Mouse (Mus musculus) lung, adult 2 months (tissue): ENCODE measurements at regions not wholly inside any gene's neighbourhood (a gene's known extent, or its start where the extent isn't known, plus 50 kb on each side); places are given as distances from the start of the nearest gene placed in this dataset.

Experiments
- DNase-seq: peaks from one replicate; pipeline ENCODE4 v3.0.0; 2022
- H3K4me1 ChIP-seq: fragments of 200-500 bp; 2 replicates; pipeline ENCODE4 v1.6.1; 2011; ENCODE audit warnings: low read length; ENCODE audit not compliant: control insufficient read depth, insufficient read depth
- H3K4me3 ChIP-seq: fragments of 200-500 bp; replicated peaks from 2 replicates; pipeline ENCODE3; 2011; ENCODE audit warnings: low read depth, mild to moderate bottlenecking, control low read depth, low read length; ENCODE audit errors: extremely low read depth
- CTCF ChIP-seq: fragments of 200-500 bp; IDR thresholded peaks from 2 replicates; pipeline ENCODE4 v1.5.1; 2011; ENCODE audit warnings: mild to moderate bottlenecking, low read length, control low read depth; ENCODE audit not compliant: insufficient read depth
- POLR2A ChIP-seq: fragments of 200-500 bp; IDR thresholded peaks from 2 replicates; pipeline ENCODE4 v1.6.1; 2011; ENCODE audit warnings: low read depth, mild to moderate bottlenecking, control low read depth, low read length, borderline replicate concordance; ENCODE audit errors: extremely low read depth
- WGBS: fragments of 180-500 bp; shearing (Covaris S2); methylation state at CpG from one replicate; pipeline ENCODE4 v1.1.7; 2018; 5-methylcytosine and 5-hydroxymethylcytosine counted together

- Histone ChIP-seq H3K4me1 (no peaks in the 10 kb centered on the region), H3K4me3 (no peak overlapping the region)
- WGBS = 52% methylated on average over 5 of the region's 5 CpGs
- no peak for TF ChIP-seq CTCF
- TF ChIP-seq POLR2A = no peak
- DNase-seq = no peak
Measured at GRCm38 (mm10) chr8:103808171-103808570, 293.3 kb upstream of the Cdh5 start.

DNA sequence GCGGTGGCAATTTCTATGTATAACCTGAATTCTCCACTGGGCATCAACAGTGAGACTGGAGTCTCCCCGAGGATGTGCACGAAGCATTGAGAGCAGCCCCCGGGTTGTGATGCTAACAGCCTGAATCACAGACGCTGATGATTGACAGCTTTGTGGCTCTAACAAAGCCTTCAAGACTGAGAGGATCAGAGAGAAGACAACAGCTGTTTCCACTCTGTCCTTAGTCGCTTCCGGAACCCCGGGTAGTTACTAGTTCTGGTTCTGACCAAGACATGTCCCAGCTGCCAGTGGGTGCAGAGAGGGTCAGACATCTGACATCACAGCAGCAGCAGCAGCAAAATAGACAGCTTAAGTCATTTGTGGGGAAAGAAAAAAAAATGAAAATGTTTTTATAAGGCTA lies 292.8 kb upstream of the Cdh5 start:
- Histone ChIP-seq H3K4me3 (no peak overlapping the region), H3K4me1 (no peaks in the 10 kb centered on the region)
- peak; percentile 18 for DNase-seq
- WGBS = 49% methylated on average over 8 of the region's 8 CpGs
- no peak for TF ChIP-seq CTCF
- no peak for TF ChIP-seq POLR2A

DNA sequence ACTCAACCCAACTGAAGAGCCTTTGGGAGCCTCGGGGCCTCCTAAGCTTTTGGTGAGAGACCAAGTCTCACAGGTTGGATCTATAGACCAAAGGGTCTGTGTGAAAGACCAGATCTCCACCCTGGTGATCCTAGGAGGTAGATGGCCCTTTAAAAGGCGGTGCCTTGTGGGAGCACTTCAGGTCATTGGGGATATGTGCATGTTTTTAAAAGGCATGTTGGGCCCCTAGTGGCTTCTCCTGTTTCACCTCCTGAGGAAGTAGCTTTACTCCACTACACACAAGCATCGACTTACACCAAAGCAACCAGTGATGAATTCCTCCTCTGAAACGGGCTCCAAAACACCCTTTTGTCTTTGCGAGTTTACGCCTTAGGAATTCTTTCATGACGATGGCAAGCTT lies 292.3 kb upstream of the Cdh5 start:
- TF ChIP-seq CTCF = no peak
- TF ChIP-seq POLR2A = no peak
- WGBS = 59% methylated on average over 7 of the region's 7 CpGs
- no peak for DNase-seq

DNA sequence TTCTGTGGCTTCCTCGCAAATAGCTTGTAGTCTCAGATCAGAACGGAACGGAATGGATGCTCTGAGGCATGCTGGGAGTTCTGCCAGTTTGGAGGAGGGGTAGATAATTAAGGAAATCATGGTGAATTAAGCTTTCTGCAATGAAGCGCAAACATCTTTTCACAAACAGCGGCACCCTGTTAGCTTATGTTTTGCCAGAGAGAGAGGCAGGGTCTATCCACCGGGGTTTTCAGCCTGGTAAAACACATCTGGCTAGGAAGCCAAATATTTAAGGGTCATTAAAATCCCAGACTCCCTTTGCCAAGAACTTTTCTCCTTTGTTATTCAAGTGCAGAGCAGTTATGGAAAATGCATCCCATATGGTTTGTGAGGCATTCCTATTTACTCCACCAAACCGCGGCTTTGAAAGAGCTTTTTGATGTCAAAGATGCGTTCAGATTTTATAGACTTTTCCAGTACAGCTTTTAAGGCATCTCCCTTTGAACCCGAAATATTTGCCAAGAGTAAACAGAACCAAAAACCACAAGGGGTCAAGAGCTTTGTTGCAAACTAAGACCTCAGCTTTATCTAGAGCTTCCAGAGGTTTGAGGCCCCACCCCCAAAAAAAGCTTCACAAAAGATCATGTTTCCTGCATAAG lies 287.4 kb upstream of the Cdh5 start:
- Histone ChIP-seq H3K4me3 (no peak overlapping the region), H3K4me1 (no peaks in the 10 kb centered on the region; the same call in 1 of the 2 replicates)
- 36% methylated on average over 10 of the region's 10 CpGs for WGBS
- no peak for TF ChIP-seq CTCF
- TF ChIP-seq POLR2A = no peak
- DNase-seq = no peak

More for the DNA sequence above, 292.3 kb upstream of the Cdh5 start:
- no peak overlapping the region for H3K4me3 ChIP-seq
- no peaks in the 10 kb centered on the region; the same call in 1 of the 2 replicates for H3K4me1 ChIP-seq

- Histone ChIP-seq H3K4me1 (no peaks in the 10 kb centered on the region; the same call in 1 of the 2 replicates), H3K4me3 (no peak overlapping the region)
- 55% methylated on average over 15 of the region's 15 CpGs for WGBS
- no peak for DNase-seq
- TF ChIP-seq POLR2A (no peak), CTCF (no peak)
Measured at GRCm38 (mm10) chr8:103816101-103816894, 285.1 kb upstream of the Cdh5 start.

- H3K4me1 ChIP-seq = no peaks in the 10 kb centered on the region
- 75% methylated on average over 7 of the region's 7 CpGs for WGBS
- DNase-seq = no peak
- no peak overlapping the region for H3K4me3 ChIP-seq
- TF ChIP-seq POLR2A (no peak), CTCF (no peak)
Measured at GRCm38 (mm10) chr8:103823541-103823940, 277.9 kb upstream of the Cdh5 start.

- no peak for TF ChIP-seq CTCF
- no peak for TF ChIP-seq POLR2A
- Histone ChIP-seq H3K4me1 (no peaks in the 10 kb centered on the region), H3K4me3 (no peak overlapping the region)
- 53% methylated on average over 1 of the region's 1 CpGs for WGBS
- no peak for DNase-seq
Measured at GRCm38 (mm10) chr8:103824747-103825146, 276.7 kb upstream of the Cdh5 start.

GRCm38 (mm10) chr8:103825289-103825688 lies 276.1 kb upstream of the Cdh5 start:
- 32% methylated on average over 3 of the region's 3 CpGs for WGBS
- H3K4me3 ChIP-seq = no peak overlapping the region
- H3K4me1 ChIP-seq = no peaks in the 10 kb centered on the region
- DNase-seq = peak; percentile 25
- TF ChIP-seq POLR2A = no peak
- TF ChIP-seq CTCF = no peak

- DNase-seq = no peak
- Histone ChIP-seq H3K4me3 (no peak overlapping the region), H3K4me1 (no peaks in the 10 kb centered on the region)
- 60% methylated on average over 3 of the region's 3 CpGs for WGBS
- TF ChIP-seq POLR2A (no peak), CTCF (no peak)
Measured at GRCm38 (mm10) chr8:103830416-103830815, 271.0 kb upstream of the Cdh5 start.

DNA sequence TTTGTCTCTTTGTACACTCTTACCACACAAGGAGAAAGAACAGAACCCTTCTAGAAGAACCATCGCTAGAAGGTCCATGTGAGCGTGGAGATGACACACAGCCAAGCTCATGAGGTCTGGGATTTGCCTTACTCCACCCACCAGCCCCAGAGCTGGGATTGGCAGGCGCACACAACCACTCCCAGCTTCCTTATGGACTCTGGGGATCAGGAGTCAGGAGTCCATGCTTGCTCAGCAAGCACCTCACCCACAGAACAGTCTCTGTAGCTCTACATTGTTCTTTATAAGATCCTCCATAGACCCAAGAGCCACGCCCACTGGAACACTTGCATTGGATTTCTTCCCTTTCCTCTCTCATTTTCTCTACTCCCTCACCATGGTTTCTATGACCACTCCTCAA lies 261.4 kb upstream of the Cdh5 start:
- no peaks in the 10 kb centered on the region for H3K4me1 ChIP-seq
- WGBS = 84% methylated on average over 4 of the region's 4 CpGs

More for the DNA sequence above, 261.4 kb upstream of the Cdh5 start:
- DNase-seq = no peak
- H3K4me3 ChIP-seq = no peak overlapping the region
- TF ChIP-seq CTCF (no peak), POLR2A (no peak)
